Mouse (Mus musculus) gastrocnemius, postnatal 4 days (tissue): ENCODE measurements around the gene Thsd7b. TPM values are rescaled to one million over a fixed set of nuclear protein-coding genes. Genes with fewer than 3 reads are reported as not detected.
"Not testable (repeated sequence)": the region's sequence is repeated elsewhere in the genome, so short reads cannot be mapped to it uniquely, and the experiment has no call there.

Source experiments
- DNase-seq, 2 experiments: peaks; one replicate each; pipeline ENCODE4 v3.0.0; 2021 to 2022; ENCODE audit warnings: low spot score in 2 of 2, mixed read lengths in 2 of 2
- total RNA-seq, 2 experiments: library from RNA; stranded (reverse); gene quantifications; 2 replicates each; pipeline ENCODE4 v1.2.3; 2021

Gene Thsd7b
- total RNA-seq, 2 experiments from 2014 or later: 2.0 to 2.2 TPM

- no peak for DNase-seq
These were observed 793.3 kb downstream of the Thsd7b start for GRCm38 (mm10) chr1:130066193-130066959.

- no peak for DNase-seq
These were observed 810.7 kb downstream of the Thsd7b start for GRCm38 (mm10) chr1:130083788-130084187.

GRCm38 (mm10) chr1:130085207-130085606 is 812.1 kb downstream of the Thsd7b start:
- no peak for DNase-seq

GRCm38 (mm10) chr1:130085910-130086309 is 812.8 kb downstream of the Thsd7b start:
- no peak for DNase-seq

- DNase-seq: no peak
These were observed 826.1 kb downstream of the Thsd7b start for GRCm38 (mm10) chr1:130099227-130099626.

GRCm38 (mm10) chr1:130112580-130113314 is 839.6 kb downstream of the Thsd7b start:
- DNase-seq: no peak

- no peak for DNase-seq
These were observed 840.4 kb downstream of the Thsd7b start for GRCm38 (mm10) chr1:130113549-130113948.

- DNase-seq: no peak
These were observed 857.8 kb downstream of the Thsd7b start for GRCm38 (mm10) chr1:130130901-130131300.

GRCm38 (mm10) chr1:130166187-130166586 is 893.1 kb downstream of the Thsd7b start:
- no peak for DNase-seq

GRCm38 (mm10) chr1:130167260-130167659 is 894.2 kb downstream of the Thsd7b start:
- DNase-seq: no peak

- DNase-seq: no peak
These were observed 896.8 kb downstream of the Thsd7b start for GRCm38 (mm10) chr1:130169875-130170274.

- DNase-seq: no peak
These were observed 897.2 kb downstream of the Thsd7b start for GRCm38 (mm10) chr1:130170290-130170689.

GRCm38 (mm10) chr1:130186836-130187235 is 913.7 kb downstream of the Thsd7b start:
- DNase-seq: not testable (repeated sequence)

- no peak for DNase-seq
These were observed 919.3 kb downstream of the Thsd7b start for GRCm38 (mm10) chr1:130192190-130193028.

GRCm38 (mm10) chr1:130217404-130217803 is 944.3 kb downstream of the Thsd7b start:
- DNase-seq: no peak

GRCm38 (mm10) chr1:130222904-130223303 is 949.8 kb downstream of the Thsd7b start:
- DNase-seq: no peak

- DNase-seq: no peak
These were observed 972.5 kb downstream of the Thsd7b start for GRCm38 (mm10) chr1:130245563-130245962.

- DNase-seq: not testable (repeated sequence)
These were observed 973.2 kb downstream of the Thsd7b start for GRCm38 (mm10) chr1:130246264-130246663.

GRCm38 (mm10) chr1:130246930-130247329 is 973.8 kb downstream of the Thsd7b start:
- DNase-seq: not testable (repeated sequence)

- DNase-seq: no peak
These were observed 988.9 kb downstream of the Thsd7b start for GRCm38 (mm10) chr1:130262046-130262445.
